Mouse (Mus musculus) heart, embryonic 11.5 days (tissue): ENCODE data around the gene Gm10024. TPM values are rescaled to one million over a fixed set of nuclear protein-coding genes. Genes with fewer than 3 reads are reported as not detected.
"Not testable (repeated sequence)": the region's sequence is repeated elsewhere in the genome, so short reads cannot be mapped to it uniquely, and the experiment has no call there.

ENCODE experiments used
- ATAC-seq: fragments of 200-750 bp; cut with Nextera tagmentation; replicated peaks from 2 replicates; pipeline ENCODE4 v1.8.0; 2017; ENCODE audit warnings: moderate library complexity; ENCODE audit not compliant: insufficient number of reproducible peaks, low FRiP score, low TSS enrichment
- H3K27ac ChIP-seq: fragments of 300-500 bp; sonication (generic); 2 replicates; pipeline ENCODE4 v1.5.1; 2014; ENCODE audit warnings: mild to moderate bottlenecking, low read depth, low read length
- H3K27me3 ChIP-seq: fragments of 300-500 bp; sonication (generic); 2 replicates; pipeline ENCODE4 v1.6.1; 2014; ENCODE audit warnings: mild to moderate bottlenecking, low read length, mixed read lengths; ENCODE audit not compliant: control insufficient read depth, insufficient read depth
- H3K36me3 ChIP-seq: fragments of 300-500 bp; sonication (generic); 2 replicates; pipeline ENCODE4 v1.6.1; 2014; ENCODE audit warnings: mild to moderate bottlenecking, low read length, moderate library complexity, mixed read lengths; ENCODE audit not compliant: control insufficient read depth, insufficient read depth
- H3K4me1 ChIP-seq: fragments of 300-500 bp; sonication (generic); 2 replicates; pipeline ENCODE4 v1.6.1; 2014; ENCODE audit warnings: low read length; ENCODE audit not compliant: control insufficient read depth, insufficient read depth
- H3K4me2 ChIP-seq: fragments of 300-500 bp; sonication (generic); 2 replicates; pipeline ENCODE4 v1.6.1; 2014; ENCODE audit warnings: mild to moderate bottlenecking, moderate library complexity
- H3K4me3 ChIP-seq: fragments of 300-500 bp; sonication (generic); 2 replicates; pipeline ENCODE4 v1.5.1; 2014; ENCODE audit warnings: low read depth, low read length
- H3K9ac ChIP-seq: fragments of 300-500 bp; sonication (generic); 2 replicates; pipeline ENCODE4 v1.6.1; 2014; ENCODE audit warnings: mild to moderate bottlenecking, low read depth, low read length, moderate library complexity
- H3K9me3 ChIP-seq: fragments of 300-500 bp; sonication (generic); replicated peaks from 2 replicates; pipeline ENCODE4 v1.6.1; 2016; ENCODE audit warnings: low read length; ENCODE audit not compliant: control insufficient read depth
- WGBS: fragments of 180-500 bp; shearing (Covaris S2); extraction: QIAGEN DNeasy Blood & Tissue Kit; methylation state at CpG from one replicate; pipeline ENCODE4 v1.1.7; 2014; ENCODE audit not compliant: insufficient replicate concordance; 5-methylcytosine and 5-hydroxymethylcytosine counted together
- polyA plus RNA-seq: library from polyadenylated mRNA; unstranded; fragments of >200 nt; fragmentation: Nextera tagmentation; extraction: Ambion mirVana; gene quantifications from 2 replicates; pipeline ENCODE4 v1.2.1, GENCODE M21; 2014

Gm10024 gene
- polyA plus RNA-seq, 1 experiment from 2014 or later = not detected

- no peaks in the 10 kb centered on the region; the same call in 1 of the 2 replicates for H3K4me1 ChIP-seq
- no peak overlapping the region for H3K27ac ChIP-seq
- H3K27me3 ChIP-seq = peaks cover 58% of the 10 kb centered on the region
- 35% methylated on average over 8 of the region's 8 CpGs for WGBS
- ATAC-seq = no peak
- H3K4me2 ChIP-seq = no peak overlapping the region
- no peak overlapping the region for H3K9ac ChIP-seq
- H3K36me3 ChIP-seq = no peaks in the 10 kb centered on the region
- H3K9me3 ChIP-seq = no peaks in the 10 kb centered on the region
- no peak overlapping the region for H3K4me3 ChIP-seq
These were observed 27.1 kb upstream of the Gm10024 start for GRCm38 (mm10) chr10:77684181-77684580.

- Histone ChIP-seq H3K4me3 (no peak within 1 kb of the TSS; the same call in 1 of the 2 replicates), H3K4me1 (no peaks in the 10 kb centered on the region; the same call in 1 of the 2 replicates), H3K9me3 (no peaks in the 10 kb centered on the region), H3K27me3 (peaks cover 64% of the 10 kb centered on the region), H3K4me2 (peak within 1 kb of the TSS; percentile 9), H3K27ac (no peak within 1 kb of the TSS), H3K9ac (no peak within 1 kb of the TSS), H3K36me3 (no peaks in the 10 kb centered on the region)
- 2% methylated on average over 22 of the region's 22 CpGs for WGBS
- ATAC-seq = no peak
These were observed 25.2 kb upstream of the Gm10024 start, which contains the start of gene Tspear for GRCm38 (mm10) chr10:77685895-77686664. Gene Tspear (plus strand): TSS chr10:77686569.

- ATAC-seq = no peak
- 19% methylated on average over 10 of the region's 10 CpGs for WGBS
- H3K9me3 ChIP-seq = no peaks in the 10 kb centered on the region
These were observed 24.2 kb upstream of the Gm10024 start for GRCm38 (mm10) chr10:77687021-77687420.

GRCm38 (mm10) chr10:77690356-77690807 lies 20.9 kb upstream of the Gm10024 start, which contains the start of gene Gm19402:
Gene Gm19402 (minus strand): TSS chr10:77690757.
- H3K27me3 ChIP-seq = peaks cover 44% of the 10 kb centered on the region
- H3K27ac ChIP-seq, ATAC-seq, H3K9ac ChIP-seq, H3K36me3 ChIP-seq, H3K4me2 ChIP-seq, H3K4me3 ChIP-seq, H3K9me3 ChIP-seq, H3K4me1 ChIP-seq: not testable (repeated sequence)
- WGBS = 55% methylated on average over 3 of the region's 3 CpGs

More at GRCm38 (mm10) chr10:77687021-77687420, 24.2 kb upstream of the Gm10024 start:
- Histone ChIP-seq H3K27ac (no peak overlapping the region), H3K27me3 (peaks cover 64% of the 10 kb centered on the region), H3K4me2 (no peak overlapping the region), H3K4me1 (no peaks in the 10 kb centered on the region; the same call in 1 of the 2 replicates), H3K9ac (no peak overlapping the region), H3K36me3 (no peaks in the 10 kb centered on the region), H3K4me3 (no peak overlapping the region)

- H3K27me3 ChIP-seq = no peaks in the 10 kb centered on the region
- no peak for ATAC-seq
These were observed 14.1 kb upstream of the Gm10024 start, which contains the start of gene Gm9508 for GRCm38 (mm10) chr10:77697133-77697532. Gene Gm9508 (minus strand): TSS chr10:77697233.

GRCm38 (mm10) chr10:77706326-77706725 lies 4.9 kb upstream of the Gm10024 start, which contains the start of gene Gm10272:
Gene Gm10272 (plus strand): TSS chr10:77706626.
- H3K4me2 ChIP-seq = no peak within 1 kb of the TSS
- no peak within 1 kb of the TSS for H3K27ac ChIP-seq
- no peaks in the 10 kb centered on the region for H3K9me3 ChIP-seq
- WGBS = 70% methylated on average over 1 of the region's 1 CpGs
- H3K4me1 ChIP-seq = no peaks in the 10 kb centered on the region
- no peak within 1 kb of the TSS for H3K4me3 ChIP-seq
- no peaks in the 10 kb centered on the region for H3K36me3 ChIP-seq
- ATAC-seq = no peak
- no peak within 1 kb of the TSS for H3K9ac ChIP-seq
- H3K27me3 ChIP-seq = no peaks in the 10 kb centered on the region

More at GRCm38 (mm10) chr10:77697133-77697532, 14.1 kb upstream of the Gm10024 start, which contains the start of gene Gm9508:
- H3K27ac ChIP-seq = no peak within 1 kb of the TSS
- no peak within 1 kb of the TSS for H3K9ac ChIP-seq
- H3K4me3 ChIP-seq = no peak within 1 kb of the TSS
- H3K36me3 ChIP-seq = no peaks in the 10 kb centered on the region
- H3K9me3 ChIP-seq = no peaks in the 10 kb centered on the region
- H3K4me1 ChIP-seq = no peaks in the 10 kb centered on the region
- WGBS = 24% methylated on average over 4 of the region's 4 CpGs
- no peak within 1 kb of the TSS for H3K4me2 ChIP-seq

GRCm38 (mm10) chr10:77709831-77710230 lies 1.4 kb upstream of the Gm10024 start:
- Histone ChIP-seq H3K27ac (no peak overlapping the region), H3K9me3 (no peaks in the 10 kb centered on the region), H3K36me3 (no peaks in the 10 kb centered on the region), H3K27me3 (no peaks in the 10 kb centered on the region), H3K4me3 (no peak overlapping the region), H3K9ac (no peak overlapping the region), H3K4me2 (no peak overlapping the region), H3K4me1 (no peaks in the 10 kb centered on the region)
- WGBS = 75% methylated on average over 3 of the region's 3 CpGs
- ATAC-seq = no peak

GRCm38 (mm10) chr10:77713734-77714133 lies 2.5 kb downstream of the Gm10024 start:
- H3K9me3 ChIP-seq = no peaks in the 10 kb centered on the region
- ATAC-seq = no peak
- H3K9ac ChIP-seq = no peak overlapping the region
- H3K4me3 ChIP-seq = no peak overlapping the region
- no peaks in the 10 kb centered on the region for H3K4me1 ChIP-seq
- WGBS = 49% methylated on average over 4 of the region's 4 CpGs
- H3K36me3 ChIP-seq = no peaks in the 10 kb centered on the region
- no peaks in the 10 kb centered on the region for H3K27me3 ChIP-seq
- H3K27ac ChIP-seq = no peak overlapping the region
- H3K4me2 ChIP-seq = no peak overlapping the region
